Mouse (Mus musculus) heart, embryonic 16.5 days (tissue): ENCODE measurements around the gene Pde3a. TPM values are rescaled to one million over a fixed set of nuclear protein-coding genes. Genes with fewer than 3 reads are reported as not detected.
"Not testable (repeated sequence)": the region's sequence is repeated elsewhere in the genome, so short reads cannot be mapped to it uniquely, and the experiment has no call there.

Experiments used
- ATAC-seq: fragments of 200-750 bp; cut with Nextera tagmentation; replicated peaks from 2 replicates; pipeline ENCODE4 v1.8.0; 2017; ENCODE audit warnings: moderate number of reproducible peaks; ENCODE audit not compliant: insufficient read depth, low FRiP score; ENCODE audit errors: extremely low read depth
- H3K27ac ChIP-seq: fragments of 300-500 bp; sonication (generic); 2 replicates; pipeline ENCODE4 v1.5.1; 2014; ENCODE audit warnings: mild to moderate bottlenecking, low read length, control low read depth, moderate library complexity
- H3K27me3 ChIP-seq: fragments of 300-500 bp; sonication (generic); 2 replicates; pipeline ENCODE4 v1.6.1; 2014; ENCODE audit warnings: low read length, mixed read lengths; ENCODE audit not compliant: control insufficient read depth, insufficient read depth
- H3K36me3 ChIP-seq: fragments of 300-500 bp; sonication (generic); 2 replicates; pipeline ENCODE4 v1.6.1; 2014; ENCODE audit not compliant: control insufficient read depth, insufficient read depth
- H3K4me1 ChIP-seq: fragments of 300-500 bp; sonication (generic); 2 replicates; pipeline ENCODE4 v1.6.1; 2014; ENCODE audit warnings: low read length, mixed read lengths; ENCODE audit not compliant: control insufficient read depth, insufficient read depth
- H3K4me2 ChIP-seq: fragments of 300-500 bp; sonication (generic); 2 replicates; pipeline ENCODE4 v1.6.1; 2014; ENCODE audit warnings: low read depth, mild to moderate bottlenecking, control low read depth, low read length
- H3K4me3 ChIP-seq: fragments of 300-500 bp; sonication (generic); 2 replicates; pipeline ENCODE4 v1.5.1; 2014; ENCODE audit warnings: mild to moderate bottlenecking, control low read depth, low read length
- H3K9ac ChIP-seq: fragments of 300-500 bp; sonication (generic); 2 replicates; pipeline ENCODE4 v1.6.1; 2014; ENCODE audit warnings: low read length, control low read depth
- H3K9me3 ChIP-seq: fragments of 300-500 bp; sonication (generic); replicated peaks from 2 replicates; pipeline ENCODE4 v1.6.1; 2016; ENCODE audit warnings: low read length; ENCODE audit not compliant: control insufficient read depth
- WGBS: fragments of 180-500 bp; shearing (Covaris S2); extraction: QIAGEN DNeasy Blood & Tissue Kit; methylation state at CpG from one replicate; pipeline ENCODE4 v1.1.7; 2014; 5-methylcytosine and 5-hydroxymethylcytosine counted together
- polyA plus RNA-seq: library from polyadenylated mRNA; unstranded; fragments of >200 nt; fragmentation: Nextera tagmentation; extraction: Ambion mirVana; gene quantifications from 2 replicates; pipeline ENCODE4 v1.2.1, GENCODE M21; 2015

The Pde3a gene
- polyA plus RNA-seq, 1 experiment from 2014 or later, result 10.0 TPM

DNA sequence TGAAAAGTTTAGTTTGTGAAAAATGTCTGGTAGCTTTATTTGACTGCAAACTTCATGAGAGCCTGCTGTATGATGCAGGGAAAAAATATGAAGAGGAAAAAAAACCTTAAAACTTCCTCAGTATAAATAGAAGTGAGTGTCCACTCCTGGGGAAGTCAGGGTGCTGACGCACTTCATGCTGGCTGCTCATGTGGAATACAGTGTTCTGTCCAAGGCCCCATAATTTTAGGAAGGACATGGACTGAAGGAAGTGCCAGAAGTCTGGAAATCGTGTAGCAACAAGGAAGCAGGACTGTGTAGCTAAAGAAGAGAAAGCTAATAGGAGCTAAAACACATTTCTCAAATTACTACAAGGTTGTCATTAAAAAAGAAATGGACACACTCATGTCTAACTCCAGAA lies 59.4 kb downstream of the Pde3a start:
- Histone ChIP-seq H3K9me3 (no peaks in the 10 kb centered on the region), H3K27ac (peak overlapping the region; percentile 37; the same call in 1 of the 2 replicates), H3K4me1 (peaks cover 9% of the 10 kb centered on the region), H3K27me3 (no peaks in the 10 kb centered on the region), H3K4me3 (no peak overlapping the region), H3K4me2 (no peak overlapping the region), H3K36me3 (no peaks in the 10 kb centered on the region), H3K9ac (no peak overlapping the region)
- WGBS, result 47% methylated on average over 2 of the region's 2 CpGs
- no peak for ATAC-seq

DNA sequence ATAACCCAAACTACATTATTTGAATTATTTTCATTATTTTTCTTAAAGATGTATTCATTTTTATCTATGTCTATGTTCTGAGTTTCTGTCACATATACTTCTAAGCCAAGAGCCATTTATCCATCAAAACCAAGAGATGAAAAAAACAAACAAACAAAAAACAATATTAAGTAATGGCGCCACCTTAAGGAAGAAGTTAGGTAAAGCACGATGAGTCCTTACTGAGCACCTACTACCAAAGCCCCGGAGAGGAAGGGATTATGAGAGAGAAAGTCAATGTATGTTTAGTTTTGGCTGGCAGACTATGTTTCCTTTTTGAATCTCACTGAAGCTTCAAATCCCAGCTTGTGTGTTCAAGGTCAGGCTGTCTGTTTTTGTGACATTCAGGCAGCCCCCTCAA lies 60.8 kb downstream of the Pde3a start:
- ATAC-seq, result no peak
- H3K9ac ChIP-seq, result no peak overlapping the region
- no peaks in the 10 kb centered on the region for H3K9me3 ChIP-seq
- H3K4me1 ChIP-seq, result peaks cover 9% of the 10 kb centered on the region
- no peak overlapping the region; the same call in 1 of the 2 replicates for H3K27ac ChIP-seq
- H3K4me3 ChIP-seq, result no peak overlapping the region
- H3K36me3 ChIP-seq, result no peaks in the 10 kb centered on the region
- H3K27me3 ChIP-seq, result no peaks in the 10 kb centered on the region
- H3K4me2 ChIP-seq, result no peak overlapping the region
- WGBS, result 36% methylated on average over 3 of the region's 3 CpGs

DNA sequence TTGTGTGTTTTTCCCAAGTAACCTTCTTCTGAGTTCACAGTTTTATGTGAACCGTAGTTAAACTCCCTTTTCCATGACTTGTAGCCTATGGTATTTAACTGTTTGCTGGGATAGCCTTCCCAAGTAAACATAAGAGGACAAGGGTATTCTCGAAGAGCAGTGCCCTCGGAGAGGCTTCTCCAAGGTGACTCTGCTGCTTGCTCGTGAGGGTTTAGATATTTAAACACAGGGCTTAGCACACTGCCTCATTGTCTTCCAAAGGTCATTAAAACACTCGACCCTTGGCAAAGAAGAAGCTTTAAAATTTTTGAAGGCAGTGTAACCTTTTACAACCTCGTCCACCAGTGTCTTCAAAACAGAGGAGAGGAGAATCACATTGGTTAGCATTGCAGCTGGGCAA lies 61.3 kb downstream of the Pde3a start:
- WGBS, result 36% methylated on average over 6 of the region's 6 CpGs
- H3K27ac ChIP-seq, result no peak overlapping the region; the same call in 1 of the 2 replicates
- no peak overlapping the region for H3K4me3 ChIP-seq
- H3K36me3 ChIP-seq, result no peaks in the 10 kb centered on the region
- no peak overlapping the region for H3K4me2 ChIP-seq
- no peak overlapping the region for H3K9ac ChIP-seq
- H3K9me3 ChIP-seq, result no peaks in the 10 kb centered on the region
- H3K4me1 ChIP-seq, result peaks cover 9% of the 10 kb centered on the region
- no peaks in the 10 kb centered on the region for H3K27me3 ChIP-seq
- no peak for ATAC-seq

DNA sequence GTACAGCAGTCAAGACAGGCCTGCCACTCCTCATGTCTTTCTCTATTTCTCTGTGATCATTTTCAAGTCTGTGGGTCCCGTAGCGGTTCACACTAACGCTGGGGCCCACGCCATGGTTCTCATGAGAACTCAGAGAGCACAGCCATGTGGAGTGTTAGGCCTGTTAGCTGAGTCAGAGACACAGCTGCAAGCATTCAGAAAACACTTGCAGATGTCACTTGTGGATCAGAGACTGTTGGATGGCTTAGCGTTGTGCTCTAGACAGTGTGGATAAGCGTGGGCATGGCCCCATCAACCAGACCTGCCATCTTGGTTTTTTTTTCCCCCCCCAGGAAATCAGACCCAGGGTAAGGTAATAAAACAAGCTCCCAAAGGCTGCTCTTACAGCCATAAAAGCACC lies 62.5 kb downstream of the Pde3a start:
- no peak overlapping the region for H3K9ac ChIP-seq
- H3K27ac ChIP-seq, result no peak overlapping the region
- no peaks in the 10 kb centered on the region for H3K27me3 ChIP-seq
- peaks cover 9% of the 10 kb centered on the region for H3K4me1 ChIP-seq
- no peaks in the 10 kb centered on the region for H3K36me3 ChIP-seq
- H3K4me3 ChIP-seq, result no peak overlapping the region
- peak; percentile 14; the same call in 1 of the 2 replicates for ATAC-seq
- no peaks in the 10 kb centered on the region for H3K9me3 ChIP-seq
- 76% methylated on average over 6 of the region's 6 CpGs for WGBS
- H3K4me2 ChIP-seq, result no peak overlapping the region

DNA sequence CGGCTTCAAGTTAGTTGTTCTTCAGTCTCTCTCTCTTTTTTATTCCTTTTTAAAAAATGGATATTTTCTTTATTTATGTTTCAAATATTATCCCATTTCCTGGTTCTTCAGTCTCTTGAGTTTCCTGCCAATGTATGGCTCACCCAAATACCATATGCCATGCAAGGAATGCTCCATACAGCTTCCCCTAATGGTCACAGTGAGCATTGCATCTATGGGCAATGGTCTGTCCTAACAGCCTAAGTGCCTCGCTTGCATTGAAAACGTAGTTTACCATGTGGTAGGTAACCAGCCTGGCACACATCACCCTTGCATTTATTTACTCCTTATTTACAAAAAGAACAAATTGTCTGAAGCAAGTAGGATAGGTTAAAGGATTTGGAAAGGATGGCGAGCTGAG lies 64.0 kb downstream of the Pde3a start:
- Histone ChIP-seq H3K4me3 (no peak overlapping the region), H3K9ac (no peak overlapping the region), H3K27me3 (no peaks in the 10 kb centered on the region), H3K4me1 (peaks cover 7% of the 10 kb centered on the region), H3K36me3 (no peaks in the 10 kb centered on the region), H3K27ac (no peak overlapping the region), H3K4me2 (no peak overlapping the region), H3K9me3 (no peaks in the 10 kb centered on the region)
- no peak for ATAC-seq
- WGBS, result 95% methylated on average over 4 of the region's 4 CpGs

DNA sequence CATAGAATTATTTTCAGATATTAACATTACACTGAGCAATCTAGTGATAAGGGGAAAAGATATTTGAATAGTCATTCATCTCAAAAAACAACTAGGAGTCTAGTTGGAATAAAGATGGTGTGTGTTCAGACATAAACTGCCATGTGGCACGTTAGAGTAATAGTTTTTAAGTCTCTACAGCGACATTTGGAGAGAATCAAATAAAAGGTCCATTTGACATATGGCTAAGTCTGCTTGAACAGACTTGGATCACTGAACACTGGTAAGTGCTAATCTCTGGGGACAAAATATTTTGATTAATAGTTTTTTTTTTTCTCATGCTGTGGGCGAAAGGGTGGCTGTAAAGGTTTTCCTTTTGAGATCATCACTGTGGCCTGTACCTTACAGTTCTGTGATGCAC lies 69.4 kb downstream of the Pde3a start:
- Histone ChIP-seq H3K4me3 (no peak overlapping the region), H3K4me1 (0 out of 2 replicates have a peak, but pooled peaks cover 10% of the 10 kb centered on the region), H3K4me2 (no peak overlapping the region), H3K36me3 (no peaks in the 10 kb centered on the region), H3K9ac (no peak overlapping the region), H3K27me3 (no peaks in the 10 kb centered on the region), H3K27ac (no peak overlapping the region), H3K9me3 (no peaks in the 10 kb centered on the region)
- WGBS, result 82% methylated on average over 3 of the region's 3 CpGs
- ATAC-seq, result no peak

DNA sequence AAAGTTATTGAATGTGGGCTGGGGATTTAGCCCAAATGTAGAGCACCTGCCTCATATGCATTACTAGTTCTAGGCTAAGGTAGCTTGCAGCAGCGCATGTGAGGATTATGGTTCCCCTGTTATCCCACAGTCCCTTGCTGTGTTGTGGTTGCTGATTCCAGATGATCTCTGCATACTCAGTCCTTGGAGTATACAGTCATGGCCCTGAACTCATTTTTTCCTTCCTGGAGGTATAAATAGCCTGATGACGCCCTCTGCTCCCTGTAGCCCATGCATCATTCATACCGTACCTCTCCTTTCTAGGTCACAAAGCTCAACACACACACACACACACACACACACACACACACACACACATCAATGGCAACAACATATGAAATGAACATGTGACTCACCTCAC lies 72.2 kb downstream of the Pde3a start:
- Histone ChIP-seq H3K4me2 (no peak overlapping the region), H3K9ac (no peak overlapping the region), H3K9me3 (no peaks in the 10 kb centered on the region), H3K4me1 (0 out of 2 replicates have a peak, but pooled peaks cover 10% of the 10 kb centered on the region), H3K4me3 (no peak overlapping the region), H3K36me3 (no peaks in the 10 kb centered on the region), H3K27ac (no peak overlapping the region), H3K27me3 (no peaks in the 10 kb centered on the region)
- ATAC-seq, result no peak
- WGBS, result 55% methylated on average over 3 of the region's 3 CpGs

DNA sequence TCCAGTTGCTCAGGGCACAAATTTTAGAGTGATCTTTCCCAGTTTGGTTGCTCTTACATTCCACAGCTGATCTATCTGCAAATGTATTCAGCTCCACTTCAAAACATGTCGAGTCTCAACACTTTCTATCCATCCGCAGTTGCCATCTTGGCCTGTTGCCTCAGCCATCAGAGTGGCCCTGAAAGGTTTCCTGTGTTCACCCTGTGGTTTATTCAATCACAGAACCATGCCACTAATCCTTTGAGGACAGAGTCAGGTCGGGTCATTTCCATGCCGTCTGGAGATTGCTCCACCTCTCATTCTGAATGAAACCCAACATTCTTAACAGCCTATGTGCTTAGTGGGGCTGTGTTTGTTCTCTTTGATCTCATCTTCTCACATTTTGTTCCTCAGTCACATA lies 73.9 kb downstream of the Pde3a start:
- WGBS, result 46% methylated on average over 4 of the region's 4 CpGs
- no peak overlapping the region for H3K27ac ChIP-seq
- no peak overlapping the region for H3K9ac ChIP-seq
- no peaks in the 10 kb centered on the region for H3K9me3 ChIP-seq
- 0 out of 2 replicates have a peak, but pooled peaks cover 10% of the 10 kb centered on the region for H3K4me1 ChIP-seq
- no peaks in the 10 kb centered on the region for H3K36me3 ChIP-seq
- no peak overlapping the region for H3K4me3 ChIP-seq
- no peak for ATAC-seq
- H3K27me3 ChIP-seq, result no peaks in the 10 kb centered on the region
- H3K4me2 ChIP-seq, result no peak overlapping the region

DNA sequence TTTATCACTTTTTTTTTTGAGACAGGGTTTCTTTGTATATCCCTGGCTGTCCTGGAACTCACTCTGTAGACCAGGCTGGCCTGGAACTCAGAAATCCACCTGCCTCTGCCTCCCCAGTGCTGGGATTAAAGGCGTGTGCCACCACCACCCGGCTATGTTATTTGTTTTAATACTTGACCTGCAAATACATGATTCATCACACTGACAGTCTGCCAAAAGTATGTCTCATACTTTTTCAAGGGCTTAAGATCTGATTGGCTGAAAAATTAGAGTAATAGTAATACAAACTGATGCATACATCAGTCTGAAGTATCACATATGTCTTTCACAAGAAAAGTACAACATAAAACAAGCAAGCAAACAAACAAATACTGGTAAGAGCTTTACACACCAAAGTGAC lies 78.1 kb downstream of the Pde3a start:
- not testable (repeated sequence) for H3K27me3 ChIP-seq, ATAC-seq, H3K4me3 ChIP-seq, H3K4me2 ChIP-seq, H3K36me3 ChIP-seq, H3K4me1 ChIP-seq, H3K9ac ChIP-seq, H3K27ac ChIP-seq, H3K9me3 ChIP-seq
- WGBS, result 63% methylated on average over 2 of the region's 2 CpGs
